Mouse (Mus musculus): Measurements from ENCODE around the gene Ccdc85c. TPM values are rescaled to one million over a fixed set of nuclear protein-coding genes. Genes with fewer than 3 reads are reported as not detected.

Ccdc85c gene
- total RNA-seq, 2 experiments from 2014 or later, result 30.1 to 33.4 TPM

GRCm38 (mm10) chr12:108170467-108170866 lies 104.8 kb downstream of the Ccdc85c start:
- peak overlapping the region; percentile 8; the same call in 1 of the 2 replicates for H3K27ac ChIP-seq
- H3K4me3 ChIP-seq, result no peak overlapping the region
- intact Hi-C loops (cut with DNase I), result no loop called here
- TF ChIP-seq CTCF (IDR thresholded peaks at IDR 0.05), result no peak
- no peak for DNase-seq

- peak overlapping the region; percentile 21; the same call in 1 of the 2 replicates for H3K27ac ChIP-seq
- no peak for TF ChIP-seq CTCF (IDR thresholded peaks at IDR 0.05)
- intact Hi-C loops (cut with DNase I), result no loop called here
- no peak overlapping the region for H3K4me3 ChIP-seq
- no peak for DNase-seq
Observed at GRCm38 (mm10) chr12:108168909-108169308, 106.3 kb downstream of the Ccdc85c start.

- intact Hi-C loops (cut with DNase I), result no loop called here
- no peak for TF ChIP-seq CTCF (IDR thresholded peaks at IDR 0.05)
- H3K27ac ChIP-seq, result no peak overlapping the region
- no peak overlapping the region for H3K4me3 ChIP-seq
- DNase-seq, result no peak
Observed at GRCm38 (mm10) chr12:108163706-108164105, 111.5 kb downstream of the Ccdc85c start.

- Histone ChIP-seq H3K27ac (no peak overlapping the region), H3K4me3 (no peak overlapping the region)
- DNase-seq, result peak; percentile 34
- intact Hi-C loops (cut with DNase I), result no loop called here
- peak; percentile 59 for TF ChIP-seq CTCF (IDR thresholded peaks at IDR 0.05)
Observed at GRCm38 (mm10) chr12:108162036-108162435, 113.2 kb downstream of the Ccdc85c start.

- no peak overlapping the region for H3K4me3 ChIP-seq
- DNase-seq, result no peak
- no peak overlapping the region for H3K27ac ChIP-seq
- no peak for TF ChIP-seq CTCF (IDR thresholded peaks at IDR 0.05)
- intact Hi-C loops (cut with DNase I), result no loop called here
Observed at GRCm38 (mm10) chr12:108159863-108160262, 115.4 kb downstream of the Ccdc85c start.

Other genes starting within 250 kb of the Ccdc85c start
- 100 to 1,000 TPM; 100 to 106 TPM for gene Setd3, start 96.1 kb downstream of the Ccdc85c start, total RNA-seq (2021)
- 100 to 1,000 TPM in 1 of 2 experiments, 10 to 100 TPM in 1; 92.4 to 148 TPM for gene Ccnk, start 95.8 kb downstream of the Ccdc85c start, total RNA-seq (2021)
- gene Hhipl1, start 30.8 kb upstream of the Ccdc85c start, total RNA-seq (2021), result 1 to 10 TPM in 1 of 2 experiments, under 1 TPM in 1; 0.66 to 1.1 TPM
- under 1 TPM; 0.10 to 0.25 TPM for gene Cyp46a1, start 59.0 kb upstream of the Ccdc85c start, total RNA-seq (2021)
- 100 to 1,000 TPM in 1 of 2 experiments, 10 to 100 TPM in 1; 93.4 to 111 TPM for gene Eml1, start 95.5 kb upstream of the Ccdc85c start, total RNA-seq (2021)